Mouse (Mus musculus): ENCODE data around the gene Rnf7. TPM values are rescaled to one million over a fixed set of nuclear protein-coding genes. Genes with fewer than 3 reads are reported as not detected.
"Not testable (repeated sequence)": the region's sequence is repeated elsewhere in the genome, so short reads cannot be mapped to it uniquely, and the experiment has no call there.

Gene Rnf7
- polyA plus RNA-seq (2015; fragmentation: Nextera tagmentation; extraction: Ambion mirVana) = 52.9 and 57.1 TPM in 2 replicates

- Histone ChIP-seq H3K9me3 (replicated peaks; ENCODE audit: control insufficient read depth, low read length) (no peaks in the 10 kb centered on the region), H3K4me3 (ENCODE audit: low read depth, low read length) (peak within 1 kb of the TSS; percentile 88), H3K9ac (ENCODE audit: low read depth, low read length) (peak within 1 kb of the TSS; percentile 82), H3K27ac (ENCODE audit: low read length) (peak within 1 kb of the TSS; percentile 74), H3K4me1 (ENCODE audit: control insufficient read depth, low read depth, low read length) (peaks cover 14% of the 10 kb centered on the region), H3K4me2 (ENCODE audit: low read depth, low read length) (peak within 1 kb of the TSS; percentile 90), H3K36me3 (ENCODE audit: control insufficient read depth, insufficient read depth) (no peaks in the 10 kb centered on the region), H3K27me3 (ENCODE audit: control insufficient read depth, insufficient read depth, low read depth, low read length) (no peaks in the 10 kb centered on the region)
- peak; percentile 99 for ATAC-seq (ENCODE audit: low read depth)
- WGBS (ENCODE audit: insufficient replicate concordance) = under 1% methylated on average over 74 of the region's 74 CpGs
Measured at GRCm38 (mm10) chr9:96478071-96478888, at the start of gene Rnf7. Gene Rnf7 (minus strand): TSS chr9:96478675.

DNA sequence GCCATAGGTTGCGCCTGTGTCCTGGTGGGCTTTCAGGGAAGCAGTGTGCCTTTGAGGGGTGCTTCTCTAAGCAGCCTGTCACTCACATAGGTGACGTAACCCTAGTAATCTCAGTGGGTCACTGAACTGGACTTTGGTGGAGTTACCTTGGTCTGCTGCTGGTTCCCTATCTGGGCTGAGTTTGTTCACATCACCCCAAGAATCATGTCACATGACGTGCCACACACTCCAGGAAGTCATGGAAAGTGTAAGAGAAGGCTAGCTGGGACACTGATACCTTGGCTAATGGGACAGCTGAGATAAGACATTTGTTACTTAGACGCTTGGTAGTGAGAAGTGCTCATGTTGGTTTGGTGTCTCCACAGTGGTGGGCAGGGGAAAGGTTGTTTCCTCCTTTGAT, 47.5 kb upstream of the Rnf7 start:
- 37% methylated on average over 4 of the region's 4 CpGs for WGBS (ENCODE audit: insufficient replicate concordance)
- no peaks in the 10 kb centered on the region for H3K4me1 ChIP-seq (ENCODE audit: control insufficient read depth, low read depth, low read length)
- H3K27ac ChIP-seq (ENCODE audit: low read length) = no peak overlapping the region
- no peaks in the 10 kb centered on the region for H3K36me3 ChIP-seq (ENCODE audit: control insufficient read depth, insufficient read depth)
- no peaks in the 10 kb centered on the region for H3K9me3 ChIP-seq (replicated peaks; ENCODE audit: control insufficient read depth, low read length)
- H3K4me2 ChIP-seq (ENCODE audit: low read depth, low read length) = no peak overlapping the region
- H3K4me3 ChIP-seq (ENCODE audit: low read depth, low read length) = no peak overlapping the region
- ATAC-seq (ENCODE audit: low read depth) = no peak
- no peaks in the 10 kb centered on the region for H3K27me3 ChIP-seq (ENCODE audit: control insufficient read depth, insufficient read depth, low read depth, low read length)
- no peak overlapping the region for H3K9ac ChIP-seq (ENCODE audit: low read depth, low read length)

DNA sequence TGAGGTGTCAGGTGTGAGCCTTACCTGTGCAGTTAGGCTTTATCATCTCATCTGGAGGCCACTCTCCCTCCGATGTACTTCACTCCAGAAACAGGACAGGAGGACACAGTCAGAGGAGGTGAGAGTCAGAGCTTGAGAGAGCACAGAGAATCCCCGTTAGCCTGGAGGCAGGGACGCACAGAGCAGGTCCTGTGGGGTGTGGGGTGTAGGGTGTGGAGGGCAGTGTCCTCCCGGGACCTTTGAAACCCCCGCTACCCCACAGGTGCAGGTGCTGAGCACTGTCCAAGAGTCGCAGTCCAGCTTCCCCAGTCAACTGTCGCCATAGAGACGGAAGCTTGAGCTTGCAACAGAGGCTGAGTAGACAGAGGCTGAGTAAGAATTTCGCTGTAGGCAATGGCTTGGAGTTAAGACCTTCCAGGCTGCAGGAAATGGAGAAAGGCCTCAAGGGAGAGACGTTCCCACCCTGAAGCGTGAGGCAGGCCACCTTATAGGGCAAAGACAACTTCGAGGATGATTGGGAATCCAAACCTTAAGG, 46.6 kb upstream of the Rnf7 start, which contains the start of gene Gm28729:
Gm28729 (minus strand) TSS at position 293 of the 535 bp plus-strand sequence.
- H3K36me3 ChIP-seq (ENCODE audit: control insufficient read depth, insufficient read depth) = no peaks in the 10 kb centered on the region
- WGBS (ENCODE audit: insufficient replicate concordance) = 39% methylated on average over 12 of the region's 12 CpGs
- no peak within 1 kb of the TSS for H3K4me2 ChIP-seq (ENCODE audit: low read depth, low read length)
- H3K4me1 ChIP-seq (ENCODE audit: control insufficient read depth, low read depth, low read length) = no peaks in the 10 kb centered on the region
- no peak within 1 kb of the TSS for H3K9ac ChIP-seq (ENCODE audit: low read depth, low read length)
- H3K27ac ChIP-seq (ENCODE audit: low read length) = no peak within 1 kb of the TSS
- H3K4me3 ChIP-seq (ENCODE audit: low read depth, low read length) = no peak within 1 kb of the TSS
- H3K27me3 ChIP-seq (ENCODE audit: control insufficient read depth, insufficient read depth, low read depth, low read length) = no peaks in the 10 kb centered on the region
- no peaks in the 10 kb centered on the region for H3K9me3 ChIP-seq (replicated peaks; ENCODE audit: control insufficient read depth, low read length)
- ATAC-seq (ENCODE audit: low read depth) = peak; percentile 27; the same call in 1 of the 2 replicates

GRCm38 (mm10) chr9:96523148-96523547, 44.7 kb upstream of the Rnf7 start:
- Histone ChIP-seq H3K27me3 (ENCODE audit: control insufficient read depth, insufficient read depth, low read depth, low read length) (no peaks in the 10 kb centered on the region), H3K4me3 (ENCODE audit: low read depth, low read length) (no peak overlapping the region), H3K9me3 (replicated peaks; ENCODE audit: control insufficient read depth, low read length) (no peaks in the 10 kb centered on the region), H3K27ac (ENCODE audit: low read length) (no peak overlapping the region), H3K9ac (ENCODE audit: low read depth, low read length) (no peak overlapping the region), H3K4me1 (ENCODE audit: control insufficient read depth, low read depth, low read length) (no peaks in the 10 kb centered on the region), H3K4me2 (ENCODE audit: low read depth, low read length) (no peak overlapping the region), H3K36me3 (ENCODE audit: control insufficient read depth, insufficient read depth) (no peaks in the 10 kb centered on the region)
- 70% methylated on average over 5 of the region's 5 CpGs for WGBS (ENCODE audit: insufficient replicate concordance)
- ATAC-seq (ENCODE audit: low read depth) = no peak

- H3K4me3 ChIP-seq (ENCODE audit: low read depth, low read length); H3K36me3 ChIP-seq (ENCODE audit: control insufficient read depth, insufficient read depth); H3K27ac ChIP-seq (ENCODE audit: low read length); H3K4me2 ChIP-seq (ENCODE audit: low read depth, low read length); H3K9me3 ChIP-seq (replicated peaks; ENCODE audit: control insufficient read depth, low read length); H3K4me1 ChIP-seq (ENCODE audit: control insufficient read depth, low read depth, low read length); ATAC-seq (ENCODE audit: low read depth); H3K9ac ChIP-seq (ENCODE audit: low read depth, low read length); H3K27me3 ChIP-seq (ENCODE audit: control insufficient read depth, insufficient read depth, low read depth, low read length): not testable (repeated sequence)
- WGBS (ENCODE audit: insufficient replicate concordance) = 77% methylated on average over 2 of the region's 2 CpGs
Measured at GRCm38 (mm10) chr9:96521574-96521973, 43.1 kb upstream of the Rnf7 start.

DNA sequence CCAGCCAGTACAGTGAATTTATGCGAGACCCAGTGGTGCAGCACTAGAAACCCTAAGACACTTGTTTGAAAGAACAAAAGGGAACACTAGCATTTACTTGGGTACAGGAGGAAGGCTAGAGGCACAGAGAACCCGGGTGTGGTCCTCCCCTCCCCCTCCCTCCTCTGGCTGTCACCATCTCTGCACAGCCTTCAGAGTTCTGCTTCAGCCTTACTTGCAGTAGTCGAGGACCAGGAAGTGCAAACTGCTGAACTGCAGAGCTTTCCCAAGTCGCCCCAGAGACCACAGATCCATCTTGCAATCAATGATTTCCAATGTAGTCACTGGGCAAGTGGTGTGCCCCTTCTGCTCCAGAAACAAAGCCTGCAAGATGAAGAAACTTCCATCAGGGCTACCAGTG, 39.0 kb upstream of the Rnf7 start:
- Histone ChIP-seq H3K9ac (ENCODE audit: low read depth, low read length) (no peak overlapping the region), H3K4me2 (ENCODE audit: low read depth, low read length) (no peak overlapping the region), H3K36me3 (ENCODE audit: control insufficient read depth, insufficient read depth) (no peaks in the 10 kb centered on the region), H3K9me3 (replicated peaks; ENCODE audit: control insufficient read depth, low read length) (no peaks in the 10 kb centered on the region), H3K4me3 (ENCODE audit: low read depth, low read length) (no peak overlapping the region), H3K27me3 (ENCODE audit: control insufficient read depth, insufficient read depth, low read depth, low read length) (no peaks in the 10 kb centered on the region), H3K27ac (ENCODE audit: low read length) (no peak overlapping the region), H3K4me1 (ENCODE audit: control insufficient read depth, low read depth, low read length) (peaks cover 11% of the 10 kb centered on the region)
- 17% methylated on average over 4 of the region's 4 CpGs for WGBS (ENCODE audit: insufficient replicate concordance)
- ATAC-seq (ENCODE audit: low read depth) = peak; percentile 47; the same call in 1 of the 2 replicates

GRCm38 (mm10) chr9:96516806-96517205, 38.3 kb upstream of the Rnf7 start:
- ATAC-seq (ENCODE audit: low read depth) = no peak
- H3K4me1 ChIP-seq (ENCODE audit: control insufficient read depth, low read depth, low read length) = peaks cover 11% of the 10 kb centered on the region
- no peak overlapping the region for H3K4me3 ChIP-seq (ENCODE audit: low read depth, low read length)
- H3K27me3 ChIP-seq (ENCODE audit: control insufficient read depth, insufficient read depth, low read depth, low read length) = no peaks in the 10 kb centered on the region
- H3K4me2 ChIP-seq (ENCODE audit: low read depth, low read length) = no peak overlapping the region
- H3K36me3 ChIP-seq (ENCODE audit: control insufficient read depth, insufficient read depth) = no peaks in the 10 kb centered on the region
- 62% methylated on average over 3 of the region's 3 CpGs for WGBS (ENCODE audit: insufficient replicate concordance)
- H3K9ac ChIP-seq (ENCODE audit: low read depth, low read length) = no peak overlapping the region
- no peak overlapping the region for H3K27ac ChIP-seq (ENCODE audit: low read length)
- H3K9me3 ChIP-seq (replicated peaks; ENCODE audit: control insufficient read depth, low read length) = no peaks in the 10 kb centered on the region

DNA sequence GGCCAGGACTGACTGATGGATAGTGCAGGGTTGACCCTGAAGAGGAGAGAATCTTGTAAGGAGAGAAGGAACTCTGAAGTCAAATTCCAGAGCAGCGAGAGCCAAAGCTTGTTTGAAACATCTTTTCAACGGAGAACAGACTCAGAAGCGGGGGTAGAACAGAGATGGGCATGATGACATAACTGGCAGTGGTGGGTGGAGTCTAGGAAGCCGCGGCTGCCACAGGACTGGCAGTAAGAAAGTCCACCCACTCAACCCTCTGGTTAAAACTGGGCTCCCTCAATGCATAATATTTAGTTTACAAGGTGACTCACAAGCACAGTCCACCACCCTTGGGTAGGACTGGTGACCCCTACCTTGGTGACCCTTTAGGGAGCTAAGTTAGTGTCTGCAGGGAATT, 37.3 kb upstream of the Rnf7 start:
- Histone ChIP-seq H3K4me2 (ENCODE audit: low read depth, low read length) (no peak overlapping the region), H3K9ac (ENCODE audit: low read depth, low read length) (no peak overlapping the region), H3K4me3 (ENCODE audit: low read depth, low read length) (no peak overlapping the region), H3K27me3 (ENCODE audit: control insufficient read depth, insufficient read depth, low read depth, low read length) (no peaks in the 10 kb centered on the region), H3K36me3 (ENCODE audit: control insufficient read depth, insufficient read depth) (no peaks in the 10 kb centered on the region), H3K9me3 (replicated peaks; ENCODE audit: control insufficient read depth, low read length) (no peaks in the 10 kb centered on the region), H3K4me1 (ENCODE audit: control insufficient read depth, low read depth, low read length) (peaks cover 11% of the 10 kb centered on the region), H3K27ac (ENCODE audit: low read length) (no peak overlapping the region)
- ATAC-seq (ENCODE audit: low read depth) = no peak
- 60% methylated on average over 5 of the region's 5 CpGs for WGBS (ENCODE audit: insufficient replicate concordance)

DNA sequence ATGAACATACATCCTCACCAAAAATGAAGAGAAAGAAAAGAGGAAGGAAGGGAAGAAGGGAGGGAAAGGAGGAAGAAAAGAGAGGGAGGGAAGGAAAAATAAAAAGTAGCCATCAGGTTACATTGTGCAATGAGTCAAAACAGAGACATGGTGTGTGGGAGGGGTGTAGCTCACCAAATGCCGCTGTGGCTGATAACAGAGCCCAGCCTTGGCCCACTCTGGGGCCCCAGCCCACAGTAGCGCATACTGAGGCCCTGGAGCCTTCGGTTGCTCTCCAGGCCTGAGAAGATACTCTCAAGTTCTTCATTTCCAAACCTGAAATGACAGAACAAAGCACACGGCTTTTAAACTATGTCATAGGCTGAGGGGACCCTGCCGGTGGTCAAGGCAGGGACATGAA, 35.8 kb upstream of the Rnf7 start:
- no peak overlapping the region for H3K4me3 ChIP-seq (ENCODE audit: low read depth, low read length)
- H3K27ac ChIP-seq (ENCODE audit: low read length) = no peak overlapping the region
- H3K36me3 ChIP-seq (ENCODE audit: control insufficient read depth, insufficient read depth) = no peaks in the 10 kb centered on the region
- H3K4me2 ChIP-seq (ENCODE audit: low read depth, low read length) = peak overlapping the region; percentile 28; the same call in 1 of the 2 replicates
- H3K27me3 ChIP-seq (ENCODE audit: control insufficient read depth, insufficient read depth, low read depth, low read length) = no peaks in the 10 kb centered on the region
- no peaks in the 10 kb centered on the region for H3K9me3 ChIP-seq (replicated peaks; ENCODE audit: control insufficient read depth, low read length)
- ATAC-seq (ENCODE audit: low read depth) = peak; percentile 70
- peaks cover 11% of the 10 kb centered on the region for H3K4me1 ChIP-seq (ENCODE audit: control insufficient read depth, low read depth, low read length)
- no peak overlapping the region for H3K9ac ChIP-seq (ENCODE audit: low read depth, low read length)
- WGBS (ENCODE audit: insufficient replicate concordance) = 19% methylated on average over 5 of the region's 5 CpGs

Measured in liver, embryonic 16.5 days (tissue).